Mouse (Mus musculus): ENCODE data around the gene Pithd1.

- TF ChIP-seq POLR2A (IDR thresholded peaks at IDR 0.05; ENCODE audit: insufficient read length, low read depth) (no peak), E2F4 (IDR thresholded peaks at IDR 0.05; ENCODE audit: insufficient read depth) (no peak), CEBPB (IDR thresholded peaks at IDR 0.05; ENCODE audit: insufficient read depth, poor library complexity, severe bottlenecking) (no peak), USF1 (IDR thresholded peaks at IDR 0.05; ENCODE audit: low read depth) (no peak), POLR2AphosphoS2 (IDR thresholded peaks at IDR 0.05; ENCODE audit: insufficient read length, low read depth) (no peak), SRF (IDR thresholded peaks at IDR 0.05; ENCODE audit: control insufficient read depth, insufficient read length, low read depth) (no peak), TCF12 (IDR thresholded peaks at IDR 0.05; ENCODE audit: insufficient read depth, poor library complexity, severe bottlenecking) (no peak), MYOD1 (IDR thresholded peaks at IDR 0.05; ENCODE audit: control insufficient read depth in 1 of 3, insufficient read length in 2 of 3, low read depth in 2 of 3) (no peak), MYOG (IDR thresholded peaks at IDR 0.05; ENCODE audit: control insufficient read depth in 1 of 3, insufficient read depth in 1 of 3, insufficient read length in 2 of 3, low read depth in 2 of 3) (no peak), REST (IDR thresholded peaks at IDR 0.05; ENCODE audit: insufficient read depth, insufficient read length) (no peak), TCF3 (IDR thresholded peaks at IDR 0.05; ENCODE audit: insufficient read length, low read depth) (no peak)
Measured at GRCm38 (mm10) chr4:136028132-136028564, 41.1 kb upstream of the Pithd1 start.

Data from myocyte (in vitro differentiated cells).